Mouse (Mus musculus) brown adipose tissue, adult 24 weeks (tissue): Measurements from ENCODE around the gene Pcdh9. TPM values are rescaled to one million over a fixed set of nuclear protein-coding genes. Genes with fewer than 3 reads are reported as not detected.

Source experiments
- H3K27ac ChIP-seq: fragments of 200-500 bp; replicated peaks from 2 replicates; pipeline ENCODE4 v1.5.1; 2012; ENCODE audit warnings: low read depth, mild to moderate bottlenecking, low read length
- H3K4me1 ChIP-seq: fragments of 200-500 bp; 2 replicates; pipeline ENCODE4 v1.6.1; 2012; ENCODE audit warnings: low read length, mixed read lengths; ENCODE audit not compliant: control insufficient read depth, insufficient read depth, insufficient read length
- H3K4me3 ChIP-seq: fragments of 200-500 bp; 2 replicates; pipeline ENCODE4 v1.5.1; 2012; ENCODE audit warnings: low read depth, mild to moderate bottlenecking, low read length, moderate library complexity; ENCODE audit not compliant: insufficient read depth
- polyA plus RNA-seq: library from polyadenylated mRNA; stranded (reverse); fragments of >200 nt; gene quantifications from 2 replicates; pipeline ENCODE4 v1.2.4, GENCODE M21; 2012; ENCODE audit not compliant: missing spikeins, insufficient read depth, insufficient read length

The Pcdh9 gene
- polyA plus RNA-seq, 1 experiment = 0.16 TPM

DNA sequence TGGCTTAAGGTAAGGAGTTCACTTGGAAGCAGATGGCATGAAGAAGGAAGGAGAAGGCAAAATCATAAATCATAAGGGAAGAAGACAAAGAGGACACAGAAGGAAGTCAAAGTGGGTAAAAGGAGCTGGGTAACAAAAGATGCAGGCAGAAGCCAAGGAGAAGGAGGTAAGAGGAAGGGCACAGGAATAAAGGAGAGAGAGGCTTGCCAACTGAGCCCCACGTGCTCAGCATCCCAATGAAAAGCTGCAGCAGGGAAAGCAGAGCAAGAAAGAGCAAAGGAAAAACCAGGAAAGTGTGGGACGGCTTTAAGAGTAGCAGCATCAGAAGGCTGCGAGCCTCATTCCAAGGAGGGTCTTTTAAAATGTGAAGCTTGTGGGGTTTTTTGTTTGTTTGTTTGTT, 473.7 kb downstream of the Pcdh9 start:
- Histone ChIP-seq H3K27ac (no peak overlapping the region), H3K4me1 (no peaks in the 10 kb centered on the region)

DNA sequence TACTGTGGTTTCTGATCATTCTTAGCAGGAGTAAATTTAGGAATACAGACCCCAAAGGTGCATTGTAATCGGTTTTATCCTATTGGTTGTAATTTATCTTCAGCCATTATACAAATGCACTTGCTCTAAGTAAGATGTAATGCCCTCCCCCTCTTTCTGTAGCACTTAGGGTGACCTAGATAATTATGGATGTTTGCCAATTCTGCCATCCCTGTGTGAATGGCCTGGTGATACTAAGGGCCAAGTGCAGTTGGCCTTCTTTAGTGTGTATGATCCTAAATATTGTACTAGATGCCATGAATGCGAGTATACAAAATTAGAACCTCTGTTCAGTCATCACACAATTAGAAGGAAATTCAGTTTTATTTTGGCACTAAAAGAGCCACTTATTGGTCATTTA, 475.0 kb downstream of the Pcdh9 start:
- Histone ChIP-seq H3K4me3 (no peak overlapping the region), H3K4me1 (no peaks in the 10 kb centered on the region), H3K27ac (no peak overlapping the region)

More for the DNA sequence above, 473.7 kb downstream of the Pcdh9 start:
- H3K4me3 ChIP-seq = no peak overlapping the region

DNA sequence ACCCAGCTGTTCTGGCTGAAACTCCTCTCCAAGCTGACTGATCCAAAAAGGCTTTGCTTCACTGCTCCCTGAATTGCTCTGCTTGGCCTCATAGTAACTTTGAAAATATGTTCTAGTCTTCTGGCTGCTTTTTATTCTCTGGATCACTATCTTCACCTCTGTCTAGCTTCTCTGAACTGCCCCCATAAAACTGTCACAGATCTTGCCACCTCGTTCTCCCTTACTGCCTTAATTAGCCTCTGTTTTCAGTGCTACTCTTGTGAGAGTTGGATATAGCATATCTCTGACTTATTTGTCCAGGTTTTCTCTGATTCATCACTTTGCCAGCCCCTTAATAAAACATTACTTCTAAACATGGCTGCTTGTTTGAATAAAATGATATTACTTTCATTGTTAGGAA, 481.2 kb downstream of the Pcdh9 start:
- Histone ChIP-seq H3K4me3 (no peak overlapping the region), H3K27ac (no peak overlapping the region), H3K4me1 (no peaks in the 10 kb centered on the region)

DNA sequence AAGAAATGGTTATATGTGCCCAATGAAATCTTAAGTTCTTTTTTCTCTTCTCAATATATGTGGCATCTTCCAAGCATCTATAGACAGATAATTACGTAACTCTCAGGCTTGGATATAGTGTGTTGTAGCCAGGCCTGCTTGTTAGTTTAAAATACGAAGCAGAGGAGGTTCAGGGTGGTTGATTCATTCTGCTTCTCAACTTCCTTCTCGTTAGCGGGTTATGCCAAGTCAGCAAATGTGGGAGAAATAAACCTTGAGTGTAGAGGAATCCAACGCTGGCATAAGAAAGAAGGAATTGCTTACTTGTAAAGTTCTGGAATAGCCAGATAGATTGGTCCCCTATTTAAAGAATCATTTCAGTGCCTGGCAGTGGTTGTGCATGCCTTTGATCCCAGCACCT, 482.7 kb downstream of the Pcdh9 start:
- Histone ChIP-seq H3K27ac (no peak overlapping the region), H3K4me3 (no peak overlapping the region), H3K4me1 (no peaks in the 10 kb centered on the region)

DNA sequence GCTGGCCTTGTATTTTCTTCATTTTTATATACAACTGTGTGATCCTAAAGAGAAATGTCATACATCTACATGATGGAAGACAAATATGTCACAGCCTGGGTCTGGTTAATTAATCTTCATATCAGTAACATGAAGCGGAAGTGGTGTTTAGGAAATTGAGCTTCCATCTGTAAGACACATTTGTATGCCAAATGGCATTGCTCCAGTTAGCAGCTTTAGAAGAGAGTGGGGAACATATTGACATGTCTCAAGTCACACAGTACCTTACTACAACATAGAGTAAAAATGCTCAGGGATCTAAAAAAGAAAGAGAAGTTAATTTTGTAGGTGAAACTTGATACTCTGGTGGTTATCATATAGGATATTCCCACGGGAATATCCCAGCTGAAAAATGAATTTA, 505.4 kb downstream of the Pcdh9 start:
- no peak overlapping the region for H3K27ac ChIP-seq
- no peaks in the 10 kb centered on the region for H3K4me1 ChIP-seq
- H3K4me3 ChIP-seq = no peak overlapping the region

- H3K4me1 ChIP-seq = no peaks in the 10 kb centered on the region
- no peak overlapping the region for H3K4me3 ChIP-seq
- H3K27ac ChIP-seq = no peak overlapping the region
Observed at GRCm38 (mm10) chr14:93381163-93381562, 509.3 kb downstream of the Pcdh9 start.

- Histone ChIP-seq H3K4me1 (no peaks in the 10 kb centered on the region), H3K27ac (no peak overlapping the region), H3K4me3 (no peak overlapping the region)
Observed at GRCm38 (mm10) chr14:93380757-93381156, 509.7 kb downstream of the Pcdh9 start.

- Histone ChIP-seq H3K4me3 (no peak overlapping the region), H3K4me1 (no peaks in the 10 kb centered on the region), H3K27ac (no peak overlapping the region)
Observed at GRCm38 (mm10) chr14:93376159-93376558, 514.3 kb downstream of the Pcdh9 start.

DNA sequence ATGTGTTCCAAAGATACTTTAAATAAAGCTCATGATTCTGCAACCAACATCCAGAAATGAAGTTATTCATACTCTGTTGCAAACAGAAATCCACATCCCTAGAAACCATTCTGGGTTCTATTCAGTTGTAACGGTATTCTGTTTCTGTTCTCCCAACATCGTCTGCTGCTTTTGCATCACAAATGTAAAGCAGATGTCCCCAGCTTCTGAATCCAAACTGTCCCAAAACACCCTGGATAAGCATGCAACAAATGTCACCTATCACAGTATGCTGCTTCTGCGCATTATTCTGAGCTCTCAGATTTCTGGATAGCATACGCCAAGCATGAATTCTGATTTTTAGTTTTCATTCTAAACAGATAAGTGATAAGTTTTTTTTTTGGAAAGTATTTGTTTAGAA, 516.3 kb downstream of the Pcdh9 start:
- Histone ChIP-seq H3K4me3 (no peak overlapping the region), H3K4me1 (no peaks in the 10 kb centered on the region), H3K27ac (no peak overlapping the region)

DNA sequence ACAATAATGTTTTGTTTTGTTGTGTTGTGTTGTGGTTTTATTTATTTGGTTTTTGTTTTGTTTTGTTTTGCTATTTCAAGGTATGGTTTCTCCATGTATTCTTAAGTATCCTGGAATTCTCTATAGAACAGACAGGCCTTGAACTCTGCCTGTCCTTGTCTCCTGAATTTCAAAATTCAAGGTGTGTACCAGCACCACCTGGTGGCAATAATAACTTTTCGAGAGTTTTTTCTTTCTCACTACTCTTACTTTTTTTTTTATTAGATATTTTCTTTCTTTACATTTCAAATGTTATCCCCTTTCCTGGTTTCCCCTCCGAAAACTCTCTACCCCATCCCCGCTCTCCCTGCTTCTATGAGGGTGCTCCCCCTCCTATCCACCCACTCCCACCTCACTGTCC, 536.3 kb downstream of the Pcdh9 start:
- Histone ChIP-seq H3K27ac (no peak overlapping the region), H3K4me3 (no peak overlapping the region), H3K4me1 (no peaks in the 10 kb centered on the region)

GRCm38 (mm10) chr14:93350906-93351305, 539.6 kb downstream of the Pcdh9 start:
- Histone ChIP-seq H3K4me3 (no peak overlapping the region), H3K27ac (no peak overlapping the region), H3K4me1 (no peaks in the 10 kb centered on the region)

DNA sequence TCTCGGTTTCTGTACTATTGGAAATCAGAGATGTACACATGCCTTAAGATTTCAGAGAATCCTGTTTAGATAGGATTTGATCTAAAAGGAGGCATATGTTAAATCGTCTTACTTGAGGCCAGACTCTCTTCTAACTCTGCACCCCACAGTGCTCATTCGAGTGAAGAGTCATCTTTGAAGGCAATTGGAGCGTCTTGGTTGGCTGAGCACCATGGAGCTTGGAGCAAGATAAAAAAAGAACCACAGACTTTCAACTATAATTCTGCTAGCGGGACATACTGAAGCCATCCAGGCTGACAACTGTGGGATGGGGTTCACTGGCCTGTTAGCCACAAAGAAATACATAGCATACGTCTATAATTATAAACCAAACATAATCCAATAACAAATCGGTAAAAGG, 541.3 kb downstream of the Pcdh9 start:
- H3K27ac ChIP-seq = no peak overlapping the region
- no peak overlapping the region for H3K4me3 ChIP-seq

DNA sequence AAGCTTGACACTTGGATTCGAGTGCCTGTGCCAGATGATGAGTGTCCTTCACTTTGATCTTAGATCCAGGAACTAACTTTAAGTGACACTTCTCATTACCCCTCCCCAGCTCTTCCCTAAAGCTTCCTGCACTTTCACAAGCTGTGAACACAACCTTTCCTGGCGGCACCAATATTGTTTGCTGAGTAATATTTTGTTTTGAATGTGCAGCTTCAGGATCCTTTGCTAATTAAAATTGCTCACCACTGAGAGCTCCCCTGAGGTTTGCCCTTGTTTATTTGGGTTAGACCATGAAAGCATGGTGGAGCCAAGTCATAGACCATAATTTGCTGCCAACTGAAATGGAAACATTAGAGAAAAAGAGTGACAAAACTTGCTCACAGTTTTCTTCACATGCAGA, 543.4 kb downstream of the Pcdh9 start:
- H3K4me1 ChIP-seq = no peaks in the 10 kb centered on the region
- H3K4me3 ChIP-seq = no peak overlapping the region
- H3K27ac ChIP-seq = no peak overlapping the region

More for the DNA sequence above, 541.3 kb downstream of the Pcdh9 start:
- H3K4me1 ChIP-seq = no peaks in the 10 kb centered on the region

DNA sequence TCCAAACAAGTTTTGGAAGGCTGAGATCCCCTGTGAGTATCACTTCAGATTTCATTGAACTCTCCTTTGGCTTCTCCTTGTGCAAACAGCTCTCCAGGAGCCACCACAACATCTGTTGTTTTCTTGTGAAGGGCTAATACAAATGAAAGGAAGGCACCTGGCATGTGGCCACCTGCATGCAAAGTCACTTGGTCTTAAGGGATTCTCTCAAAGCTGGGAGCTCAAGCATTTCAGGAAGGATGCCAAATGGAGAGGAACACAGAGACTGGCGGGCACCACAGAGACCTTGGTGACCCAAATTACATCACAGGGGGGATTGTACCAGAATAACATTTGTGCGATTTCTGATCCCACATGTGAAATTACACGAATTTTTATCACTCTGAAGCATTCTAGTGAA, 547.7 kb downstream of the Pcdh9 start:
- Histone ChIP-seq H3K4me1 (no peaks in the 10 kb centered on the region), H3K4me3 (no peak overlapping the region), H3K27ac (no peak overlapping the region)

- H3K4me3 ChIP-seq = no peak overlapping the region
- H3K4me1 ChIP-seq = no peaks in the 10 kb centered on the region
- H3K27ac ChIP-seq = no peak overlapping the region
Observed at GRCm38 (mm10) chr14:93341390-93341789, 549.1 kb downstream of the Pcdh9 start.

DNA sequence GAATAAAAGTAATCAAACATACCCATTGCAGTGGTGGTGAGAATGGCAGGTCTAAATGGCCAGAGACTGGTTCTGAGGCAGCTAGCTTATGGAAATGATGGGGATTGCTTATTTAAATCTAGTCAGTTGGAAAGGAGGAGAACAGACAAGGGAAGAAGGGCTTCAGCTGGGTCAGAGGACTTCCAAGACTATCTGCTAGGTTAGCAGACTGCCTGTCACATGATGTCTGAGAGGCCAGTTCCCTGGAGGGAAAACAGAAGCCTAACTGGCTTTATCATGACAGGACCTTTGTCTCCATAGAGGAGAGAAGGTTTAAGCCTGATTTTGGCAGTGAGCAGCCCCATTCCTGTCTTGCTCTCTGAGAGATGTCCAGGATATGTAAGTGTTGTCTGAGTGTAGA, 561.2 kb downstream of the Pcdh9 start:
- no peak overlapping the region for H3K4me3 ChIP-seq
- no peaks in the 10 kb centered on the region for H3K4me1 ChIP-seq
- H3K27ac ChIP-seq = no peak overlapping the region

DNA sequence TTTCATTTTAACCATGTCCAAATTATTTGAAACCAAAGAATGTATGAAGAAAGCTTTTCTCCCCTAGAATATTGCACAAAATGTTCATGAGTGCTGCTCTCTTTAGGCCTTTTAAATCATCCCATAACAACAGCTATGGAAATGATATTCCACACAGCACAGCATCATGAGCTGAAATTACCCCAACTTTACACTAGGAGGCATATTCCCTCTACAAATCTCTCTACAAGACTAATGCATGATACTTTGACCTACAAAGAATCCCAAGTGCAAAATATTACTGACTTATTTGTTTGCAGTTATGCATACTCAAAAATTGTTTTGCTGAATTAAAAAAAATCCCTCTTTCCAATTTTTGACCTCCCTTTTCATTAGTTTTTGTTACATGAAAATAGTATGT, 573.1 kb downstream of the Pcdh9 start:
- H3K27ac ChIP-seq = no peak overlapping the region
- H3K4me1 ChIP-seq = no peaks in the 10 kb centered on the region
- H3K4me3 ChIP-seq = no peak overlapping the region
